Mouse (Mus musculus) heart, adult 2 months (tissue): ENCODE results near the gene Usp42. TPM values are rescaled to one million over a fixed set of nuclear protein-coding genes. Genes with fewer than 3 reads are reported as not detected.
A peak's percentile ranks its signal among the peaks of the same experiment; 100 is the strongest.

Experiments
- DNase-seq, 2 experiments: peaks; one replicate each; pipeline ENCODE4 v3.0.0; 2021
- H3K27ac ChIP-seq: fragments of 200-600 bp; 2 replicates; pipeline ENCODE4 v1.8.1; 2022
- H3K27me3 ChIP-seq: fragments of 200-500 bp; 2 replicates; pipeline ENCODE4 v1.6.1; 2012; ENCODE audit warnings: mild to moderate bottlenecking, low read length, inconsistent platforms, mixed read lengths; ENCODE audit not compliant: control insufficient read depth, insufficient read depth
- H3K36me3 ChIP-seq: fragments of 200-500 bp; 2 replicates; pipeline ENCODE4 v1.6.1; 2012; ENCODE audit warnings: low read length, inconsistent platforms; ENCODE audit not compliant: control insufficient read depth, insufficient read depth
- H3K4me1 ChIP-seq: fragments of 200-500 bp; 2 replicates; pipeline ENCODE4 v1.6.1; 2011; ENCODE audit warnings: low read length; ENCODE audit not compliant: control insufficient read depth, insufficient read depth
- H3K4me3 ChIP-seq: fragments of 200-600 bp; 2 replicates; pipeline ENCODE4 v1.8.1; 2022
- H3K79me2 ChIP-seq: fragments of 200-500 bp; replicated peaks from 2 replicates; pipeline ENCODE4 v1.6.1; 2012; ENCODE audit warnings: mild to moderate bottlenecking, inconsistent platforms, low read length, moderate library complexity, mixed read lengths; ENCODE audit not compliant: control insufficient read depth, insufficient read depth
- H3K9ac ChIP-seq: fragments of 200-500 bp; 2 replicates; pipeline ENCODE4 v1.6.1; 2012; ENCODE audit warnings: low read depth, mild to moderate bottlenecking, control low read depth, inconsistent platforms, low read length, mixed read lengths
- CTCF ChIP-seq: fragments of 200-600 bp; IDR thresholded peaks from 2 replicates; pipeline ENCODE4 v1.8.1; 2022; ENCODE audit warnings: antibody characterized with exemption, mild to moderate bottlenecking, moderate library complexity
- EP300 ChIP-seq: fragments of 200-500 bp; IDR thresholded peaks from 2 replicates; pipeline ENCODE4 v1.6.1; 2011; ENCODE audit warnings: low read depth, low read length, control low read depth; ENCODE audit not compliant: insufficient read depth
- POLR2A ChIP-seq: fragments of 200-500 bp; IDR thresholded peaks from 2 replicates; pipeline ENCODE4 v1.6.1; 2011; ENCODE audit warnings: mild to moderate bottlenecking, low read depth, low read length, control low read depth; ENCODE audit not compliant: insufficient read depth
- WGBS: fragments of 180-500 bp; shearing (Covaris S2); methylation state at CpG from one replicate; pipeline ENCODE4 v1.1.7; 2018; 5-methylcytosine and 5-hydroxymethylcytosine counted together
- intact Hi-C: fragments of 180-260 bp; cut with DNase I; formaldehyde crosslinking; loops from one replicate; pipeline ENCODE4 v1.15.1; 2025
- polyA plus RNA-seq: library from polyadenylated mRNA; depleted of rRNA; stranded (reverse); fragments of >200 nt; gene quantifications from 2 replicates; pipeline ENCODE4 v1.2.3, GENCODE M21; 2012
- total RNA-seq, 2 experiments: library from RNA; stranded (reverse); gene quantifications; 2 replicates each; pipeline ENCODE4 v1.2.3; 2021

Gene Usp42
- total and polyA plus RNA-seq, 3 experiments: 2.5 to 6.2 (median 5.3) TPM

DNA sequence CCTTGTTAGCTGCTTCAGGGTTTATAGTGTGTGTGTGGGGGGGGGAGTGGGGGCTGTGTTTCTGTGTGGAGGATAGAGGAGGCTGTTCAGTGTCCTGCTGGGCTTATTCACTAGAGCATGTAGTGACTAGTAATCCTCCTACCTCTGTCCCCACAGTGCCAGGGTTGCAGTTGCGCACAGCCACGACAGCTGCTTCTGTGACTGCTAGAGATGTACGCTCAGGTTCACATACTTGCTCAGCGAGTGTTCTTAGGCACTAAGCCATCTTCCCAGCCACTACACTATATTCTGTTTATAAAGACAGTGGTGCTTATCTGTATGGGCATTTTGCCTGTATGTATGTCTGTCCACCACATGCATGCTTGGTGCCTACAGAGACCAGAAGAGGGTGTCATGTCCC is 54.7 kb downstream of the Usp42 start:
- no peak overlapping the region for H3K4me3 ChIP-seq
- intact Hi-C loops: loop anchor here (5.0 kb wide), 1 partner anchor 35 kb away; no protein-coding TSS in a partner anchor
- no peaks in the 10 kb centered on the region for H3K27me3 ChIP-seq
- H3K27ac ChIP-seq: no peak overlapping the region
- peaks cover 40% of the 10 kb centered on the region for H3K4me1 ChIP-seq
- no peak overlapping the region for H3K9ac ChIP-seq
- WGBS: 67% methylated on average over 4 of the region's 4 CpGs
- DNase-seq: no peak
- TF ChIP-seq CTCF (no peak), EP300 (no peak), POLR2A (no peak)
- H3K79me2 ChIP-seq: peaks cover 2% of the 10 kb centered on the region
- H3K36me3 ChIP-seq: peaks cover 10% of the 10 kb centered on the region; the same call in 1 of the 2 replicates

DNA sequence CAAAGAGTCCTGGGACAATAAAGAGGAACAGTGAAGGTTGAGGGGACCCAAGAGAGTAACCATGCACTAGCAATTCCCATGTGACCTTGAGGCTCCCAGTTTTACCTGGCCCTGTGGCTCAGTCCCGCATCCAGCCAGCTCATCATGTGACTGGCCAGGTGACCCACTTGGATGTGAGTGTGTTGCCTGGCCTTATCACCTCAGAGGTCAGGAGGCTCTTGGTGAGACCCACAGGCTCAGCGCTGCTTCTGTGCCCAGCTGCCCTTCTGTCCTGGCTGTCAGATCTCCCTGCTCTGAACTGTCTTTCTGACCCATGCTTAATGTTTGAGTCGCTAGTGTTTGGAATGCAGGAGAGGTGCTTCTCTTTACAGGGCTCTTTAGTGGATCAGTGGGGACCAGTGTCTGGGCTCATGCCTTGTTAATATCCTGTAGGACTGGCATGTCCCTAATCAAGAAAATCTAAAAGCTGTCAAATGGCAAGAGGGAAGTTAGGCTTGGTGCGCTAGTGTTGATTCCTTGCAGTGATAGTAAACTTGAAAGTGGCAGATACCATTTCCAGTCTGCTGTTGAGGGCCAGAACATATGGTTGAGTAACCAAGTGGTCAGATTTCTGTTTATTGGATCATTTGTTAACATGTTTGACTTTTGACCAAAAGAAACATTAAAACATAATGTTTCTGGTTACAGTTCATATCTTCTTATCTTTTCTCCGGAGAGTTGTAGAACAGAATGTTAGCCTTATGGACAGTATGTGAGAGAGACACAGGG is 55.7 kb downstream of the Usp42 start:
- intact Hi-C loops: loop anchor here (5.0 kb wide), 1 partner anchor 36 kb away; no protein-coding TSS in a partner anchor

GRCm38 (mm10) chr5:143674576-143674975 is 57.5 kb downstream of the Usp42 start:
- intact Hi-C loops: no loop called here

More for the DNA sequence above, 55.7 kb downstream of the Usp42 start:
- 43% methylated on average over 5 of the region's 5 CpGs for WGBS
- H3K36me3 ChIP-seq: peaks cover 10% of the 10 kb centered on the region; the same call in 1 of the 2 replicates
- peak overlapping the region; percentile 52 for H3K27ac ChIP-seq
- no peak overlapping the region for H3K9ac ChIP-seq
- no peaks in the 10 kb centered on the region for H3K27me3 ChIP-seq
- H3K4me3 ChIP-seq: no peak overlapping the region
- H3K79me2 ChIP-seq: no peaks in the 10 kb centered on the region; the same call in none of the 2 replicates
- 0 out of 2 replicates have a peak, but pooled peaks have one; percentile 55 for TF ChIP-seq EP300
- TF ChIP-seq CTCF: no peak
- H3K4me1 ChIP-seq: peaks cover 40% of the 10 kb centered on the region
- DNase-seq: no peak

DNA sequence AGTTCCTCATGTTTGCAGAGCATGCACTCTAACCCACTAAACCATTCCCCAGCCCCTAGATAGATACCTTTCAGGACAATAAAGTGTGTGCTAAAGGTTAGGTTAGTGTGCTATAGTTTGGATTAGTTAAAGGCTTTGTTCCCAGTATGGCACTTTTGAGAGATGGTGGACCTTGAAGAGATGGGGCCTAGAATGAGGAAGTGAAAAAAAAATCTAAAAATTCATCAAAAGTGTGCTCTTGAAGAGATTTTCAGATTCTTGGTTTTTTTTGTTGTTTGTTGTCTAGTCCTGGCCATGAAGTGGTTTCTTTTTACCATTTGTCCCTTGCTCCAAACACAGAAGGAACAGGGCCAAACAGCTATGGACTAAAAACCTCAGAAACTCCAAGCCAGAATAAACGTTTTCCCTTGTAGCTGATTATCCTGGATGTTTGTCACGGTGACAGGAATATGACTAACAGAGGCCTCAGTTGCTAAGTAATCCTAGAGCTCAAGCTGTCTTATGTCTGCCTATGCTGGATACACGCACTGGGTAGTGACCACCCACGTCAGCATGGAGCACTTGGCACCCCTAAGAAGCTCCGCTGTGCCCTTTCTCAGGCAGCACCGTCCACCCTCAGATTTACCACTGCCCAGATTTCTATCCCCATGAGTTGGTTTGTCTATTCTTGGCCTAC is 61.2 kb downstream of the Usp42 start:
- no peak for DNase-seq
- Histone ChIP-seq H3K79me2 (peaks cover 2% of the 10 kb centered on the region), H3K4me3 (no peak overlapping the region), H3K9ac (no peak overlapping the region), H3K4me1 (peaks cover 24% of the 10 kb centered on the region), H3K27ac (peak overlapping the region; percentile 36), H3K27me3 (no peaks in the 10 kb centered on the region), H3K36me3 (peaks cover 8% of the 10 kb centered on the region)
- no peak for TF ChIP-seq EP300
- TF ChIP-seq POLR2A: no peak
- TF ChIP-seq CTCF: no peak
- intact Hi-C loops: no loop called here
- WGBS: 64% methylated on average over 6 of the region's 6 CpGs

More at GRCm38 (mm10) chr5:143674576-143674975, 57.5 kb downstream of the Usp42 start:
- H3K27me3 ChIP-seq: no peaks in the 10 kb centered on the region
- peaks cover 37% of the 10 kb centered on the region for H3K4me1 ChIP-seq
- H3K27ac ChIP-seq: no peak overlapping the region
- no peaks in the 10 kb centered on the region; the same call in none of the 2 replicates for H3K79me2 ChIP-seq
- no peak overlapping the region for H3K9ac ChIP-seq
- 60% methylated on average over 5 of the region's 5 CpGs for WGBS
- TF ChIP-seq CTCF (no peak), POLR2A (no peak), EP300 (no peak)
- no peak for DNase-seq
- no peak overlapping the region for H3K4me3 ChIP-seq
- H3K36me3 ChIP-seq: peaks cover 12% of the 10 kb centered on the region

DNA sequence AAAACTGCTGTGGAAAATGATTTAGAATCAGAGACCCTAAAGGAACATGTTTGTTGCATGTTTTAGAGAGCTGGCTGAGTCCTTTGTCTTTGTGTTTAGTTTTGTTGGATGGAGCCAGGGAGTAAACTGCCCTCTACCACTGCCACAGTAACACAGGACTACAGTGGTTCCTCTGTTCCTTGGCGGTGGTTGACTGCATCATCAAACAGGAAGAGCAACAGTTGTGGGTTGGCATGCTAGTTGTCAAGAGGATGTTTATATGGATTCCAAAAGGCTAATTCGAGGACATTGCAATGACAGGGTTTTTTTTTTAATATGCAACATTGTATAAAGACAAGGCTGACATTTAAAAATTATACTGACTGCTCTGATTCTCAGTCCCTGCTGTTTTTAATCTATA is 62.2 kb downstream of the Usp42 start:
- Histone ChIP-seq H3K36me3 (peaks cover 15% of the 10 kb centered on the region), H3K4me1 (peaks cover 25% of the 10 kb centered on the region), H3K27ac (peak overlapping the region; percentile 69), H3K4me3 (no peak overlapping the region), H3K9ac (no peak overlapping the region), H3K79me2 (peaks cover 4% of the 10 kb centered on the region), H3K27me3 (no peaks in the 10 kb centered on the region)
- intact Hi-C loops: loop anchor here (5.0 kb wide), 2 partner anchors 48 to 238 kb away; partner anchors contain the start of gene Cyth3
- 7% methylated on average over 2 of the region's 2 CpGs for WGBS
- TF ChIP-seq EP300: no peak
- no peak for TF ChIP-seq CTCF
- TF ChIP-seq POLR2A: no peak
- DNase-seq: no peak
